Mouse (Mus musculus) CD4-positive, CD25-positive, alpha-beta regulatory T cell, adult 2 months (primary cell): ENCODE results near the gene Zkscan14.

Source experiments
- DNase-seq: peaks from one replicate; pipeline ENCODE4 v3.0.0-alpha.2; 2012; ENCODE audit warnings: low read depth, low spot score

The Zkscan14 gene

DNA sequence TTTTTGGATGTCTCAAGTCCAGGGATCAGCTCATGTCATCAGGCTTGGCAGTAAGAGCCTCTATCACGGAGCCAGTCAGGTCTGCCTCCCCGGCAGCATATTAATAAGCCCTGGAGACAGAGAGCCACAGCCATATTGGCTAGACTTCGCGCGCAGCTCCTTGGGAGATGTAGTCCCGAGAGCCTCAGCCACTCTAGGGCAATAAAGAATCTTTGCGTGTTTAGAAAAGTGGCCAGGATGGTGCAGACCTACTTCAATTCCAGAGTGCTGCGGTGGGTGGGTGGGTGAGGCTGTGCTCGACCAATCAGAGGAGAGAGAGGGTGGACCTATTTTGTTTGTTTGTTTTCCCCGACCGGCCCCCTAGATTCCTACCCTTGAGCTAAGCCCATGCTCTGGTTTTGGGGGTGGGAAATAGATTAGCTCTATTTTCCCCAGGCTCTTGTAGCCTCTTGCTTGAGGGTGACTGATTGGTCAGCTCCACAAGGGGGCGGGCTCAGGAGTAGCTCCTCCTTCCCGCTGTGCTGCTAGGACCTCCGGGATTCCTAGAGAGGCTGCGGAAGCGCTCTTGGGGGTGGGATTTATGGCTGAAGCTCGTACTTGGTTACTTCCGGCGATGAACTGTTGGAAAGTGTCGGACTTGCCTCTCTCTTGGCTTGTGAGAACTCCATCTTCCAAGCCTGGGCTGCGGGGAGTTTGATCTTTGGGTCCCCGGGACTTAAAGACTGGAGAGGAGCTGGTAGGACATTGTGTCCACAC is 2.4 kb upstream of the Zkscan14 start, which contains the start of gene Zkscan5:
Zkscan5 (plus strand) TSS at position 627 of the 756 bp plus-strand sequence.
- peak; percentile 98 for DNase-seq

DNA sequence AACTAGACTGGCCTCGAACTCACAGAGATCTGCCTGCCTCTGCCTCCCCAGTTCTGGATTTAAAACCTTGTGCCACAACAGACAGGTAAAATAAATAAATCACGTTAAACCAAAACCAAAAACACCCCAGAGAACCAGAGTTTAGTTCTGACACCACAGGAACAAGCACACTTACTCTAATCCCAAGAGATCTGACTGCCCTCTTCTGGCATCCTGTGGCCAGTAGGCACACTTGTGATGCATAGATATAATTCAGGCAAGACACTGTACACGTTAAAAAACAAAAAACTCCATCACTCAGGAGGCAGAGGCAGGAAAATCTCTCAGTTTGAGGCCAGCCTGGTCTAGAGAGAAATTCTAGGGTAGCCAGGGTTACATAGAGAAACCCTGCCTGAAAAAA is 778 bp upstream of the Zkscan14 start:
- DNase-seq = no peak

DNA sequence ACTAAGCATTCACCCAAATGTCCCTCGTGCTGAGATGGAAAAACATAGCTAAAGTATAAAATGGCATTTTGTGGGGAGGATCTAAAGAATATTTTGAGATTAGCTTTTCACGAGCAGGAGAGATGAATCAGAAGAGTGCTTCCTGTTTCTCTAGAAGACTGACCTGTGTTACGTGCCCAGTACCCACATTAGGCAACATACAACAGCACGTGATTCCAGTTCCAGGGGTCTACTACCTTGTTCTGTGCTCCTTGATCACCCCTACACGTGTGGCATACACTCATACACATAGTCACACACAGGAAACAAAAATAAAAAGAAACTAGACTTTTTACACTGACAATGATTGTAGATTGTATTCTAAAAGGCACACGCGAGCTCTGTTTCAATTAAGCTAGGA is 1.3 kb downstream of the Zkscan14 start:
- no peak for DNase-seq

DNA sequence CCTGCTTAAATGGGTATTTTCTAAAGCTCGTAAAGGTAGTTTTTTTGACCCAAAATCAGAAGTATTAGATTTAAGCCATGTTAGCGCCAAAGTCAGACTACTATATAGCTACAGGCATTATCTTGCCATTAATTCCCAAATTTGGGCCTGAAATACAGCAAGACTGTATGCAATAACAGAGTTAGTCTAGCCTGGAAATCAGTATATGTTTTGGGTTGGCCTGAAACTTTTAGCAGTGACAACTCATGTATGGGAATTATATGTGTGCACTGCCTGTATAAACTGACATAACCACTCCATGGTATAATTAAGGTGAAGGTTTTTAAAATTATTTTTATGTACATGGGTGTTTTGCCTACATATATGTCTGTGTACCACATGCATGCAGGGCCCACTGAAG is 9.7 kb downstream of the Zkscan14 start, which contains the start of gene Atp5j2:
Atp5j2 (minus strand) TSS at position 101 of the 400 bp plus-strand sequence.
- DNase-seq = no peak

DNA sequence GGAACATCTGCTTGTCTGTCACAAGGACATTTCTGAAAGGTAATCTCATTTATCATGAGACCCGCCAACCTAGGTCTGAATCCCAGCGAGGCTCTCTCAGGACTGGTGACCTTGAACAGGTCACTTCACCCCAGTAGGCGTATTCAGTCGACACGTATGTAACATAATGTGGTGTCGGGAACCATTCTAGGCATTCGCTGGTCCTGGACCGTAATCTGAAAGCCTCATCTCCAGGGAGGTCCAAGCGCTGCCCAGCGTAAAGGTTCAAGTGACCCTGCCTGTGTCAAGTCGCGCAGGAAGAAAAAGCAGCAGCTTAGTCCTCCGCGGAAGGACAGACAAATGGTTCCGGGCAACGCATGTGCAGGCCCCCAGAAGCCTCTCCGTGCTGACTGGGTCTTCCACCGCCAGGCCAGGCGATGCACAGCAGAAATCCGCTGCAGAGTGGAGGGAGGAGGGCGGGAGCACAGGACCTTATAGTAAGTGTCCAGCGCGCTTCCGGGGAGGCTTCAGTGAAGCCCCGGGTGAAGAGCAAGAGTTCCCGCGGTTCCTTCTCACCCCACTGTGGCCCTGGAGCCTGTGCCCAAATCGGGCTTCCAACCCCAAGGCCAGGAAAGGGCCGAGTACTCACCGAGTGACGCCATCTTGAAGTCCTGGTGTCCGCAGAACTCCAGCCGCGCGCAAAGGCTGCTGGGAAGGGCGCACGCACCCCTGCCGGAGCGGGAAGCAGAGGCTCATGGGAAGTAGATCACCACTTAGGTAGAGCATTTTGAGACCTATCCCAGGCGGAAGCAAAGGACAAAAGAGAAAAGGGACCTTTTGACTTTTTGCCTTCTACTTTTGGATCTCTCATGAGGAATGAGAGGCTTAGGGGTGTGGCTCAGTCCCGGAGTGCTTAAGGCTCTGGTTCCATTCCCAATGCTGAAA is 10.5 kb downstream of the Zkscan14 start:
- DNase-seq = peak; percentile 90

DNA sequence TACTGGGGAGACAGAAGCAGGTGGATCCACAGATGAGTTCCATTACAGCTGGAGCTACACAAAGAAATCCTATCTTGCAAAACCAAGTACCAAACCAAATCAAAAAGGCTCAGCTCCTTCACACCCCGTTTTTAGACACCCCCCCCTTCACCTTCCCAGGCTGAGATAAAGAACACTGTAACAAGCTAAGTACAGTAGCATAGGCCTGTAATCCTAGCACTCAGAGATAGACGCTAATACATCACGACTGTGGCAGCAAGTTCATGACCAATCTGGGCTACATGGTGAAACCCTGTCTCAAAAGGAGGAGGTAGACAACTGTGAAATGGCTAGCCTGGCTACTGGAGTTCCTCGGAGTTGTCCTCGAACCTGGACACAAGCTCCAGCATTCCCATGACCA is 11.3 kb downstream of the Zkscan14 start:
- no peak for DNase-seq

DNA sequence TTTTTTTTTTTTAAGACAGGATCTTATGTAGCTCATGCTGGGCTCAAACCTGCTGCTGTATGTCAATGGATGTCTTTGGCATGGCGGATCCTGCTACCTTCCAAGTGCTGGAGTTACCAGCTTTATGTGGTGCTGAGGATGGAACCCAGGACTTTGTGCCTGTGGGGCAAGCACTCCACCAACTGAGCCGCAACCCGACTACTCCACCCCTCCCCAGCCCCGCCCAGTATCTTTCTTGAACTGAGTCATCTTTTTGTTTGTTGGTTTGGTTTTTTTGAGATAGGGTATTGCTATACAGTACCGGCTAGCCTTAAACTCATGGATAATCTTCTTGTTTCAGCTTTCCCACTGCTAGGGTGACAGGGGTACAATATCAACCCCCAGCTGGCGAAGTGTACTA is 12.3 kb downstream of the Zkscan14 start:
- no peak for DNase-seq

DNA sequence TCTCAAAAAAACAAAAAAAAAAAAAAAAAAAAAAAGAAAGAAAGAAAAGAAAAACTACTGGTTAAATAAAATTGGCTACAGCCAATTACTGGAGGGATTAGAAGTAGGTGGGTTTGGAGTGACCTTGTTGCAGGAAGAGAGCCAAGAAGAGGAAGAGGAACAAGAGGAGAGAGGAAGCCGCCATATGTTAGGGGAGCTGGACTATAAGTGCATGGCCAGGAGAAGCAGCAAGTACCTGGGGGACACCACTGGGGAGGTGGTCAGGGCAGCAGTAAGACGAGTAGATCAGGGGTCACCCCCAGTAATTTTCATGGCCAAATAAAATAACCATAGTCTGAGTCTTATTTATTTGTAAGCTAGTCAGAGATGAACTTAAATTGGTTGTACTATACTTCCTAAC is 16.4 kb downstream of the Zkscan14 start:
- no peak for DNase-seq

DNA sequence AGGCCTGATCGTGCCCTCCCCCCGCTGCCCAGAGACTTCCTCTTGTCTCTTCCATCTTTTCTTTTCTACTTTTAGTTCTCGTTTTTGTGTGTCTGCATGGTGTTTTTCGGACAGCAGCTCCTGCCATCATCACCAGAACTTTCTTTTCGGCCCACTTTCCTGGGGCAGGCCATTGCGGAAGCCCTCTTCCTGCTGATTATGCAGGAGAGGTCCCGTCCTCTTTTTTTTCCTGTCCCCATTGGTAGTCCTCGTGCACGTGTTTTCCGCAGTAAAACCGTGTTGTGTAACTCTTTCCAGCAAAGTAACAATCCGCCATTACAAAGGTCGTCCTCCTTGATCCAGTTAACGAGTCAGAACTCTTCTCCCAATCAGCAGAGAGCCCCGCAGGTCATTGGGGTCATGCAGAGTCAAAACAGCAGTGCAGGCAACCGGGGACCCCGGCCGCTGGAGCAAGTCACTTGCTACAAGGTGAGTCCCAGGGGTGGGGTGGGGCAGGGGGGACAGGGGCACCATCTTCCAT is 23.1 kb downstream of the Zkscan14 start:
- no peak for DNase-seq

DNA sequence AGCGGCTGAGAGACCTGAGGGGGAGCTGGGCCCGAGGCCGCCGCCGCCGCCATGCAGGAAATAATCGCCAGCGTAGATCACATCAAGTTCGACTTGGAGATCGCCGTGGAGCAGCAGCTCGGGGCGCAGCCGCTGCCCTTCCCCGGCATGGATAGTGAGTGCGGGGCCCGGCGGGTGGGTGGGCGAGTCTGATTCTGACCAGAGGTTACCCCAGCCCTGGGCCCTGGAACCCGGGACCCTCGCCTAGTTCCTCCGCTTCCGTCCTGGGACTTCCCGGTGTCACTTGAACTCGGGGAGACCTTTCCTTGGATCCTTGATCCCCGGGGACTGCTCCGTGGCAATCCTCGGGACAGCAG is 34.4 kb downstream of the Zkscan14 start:
- no peak for DNase-seq

DNA sequence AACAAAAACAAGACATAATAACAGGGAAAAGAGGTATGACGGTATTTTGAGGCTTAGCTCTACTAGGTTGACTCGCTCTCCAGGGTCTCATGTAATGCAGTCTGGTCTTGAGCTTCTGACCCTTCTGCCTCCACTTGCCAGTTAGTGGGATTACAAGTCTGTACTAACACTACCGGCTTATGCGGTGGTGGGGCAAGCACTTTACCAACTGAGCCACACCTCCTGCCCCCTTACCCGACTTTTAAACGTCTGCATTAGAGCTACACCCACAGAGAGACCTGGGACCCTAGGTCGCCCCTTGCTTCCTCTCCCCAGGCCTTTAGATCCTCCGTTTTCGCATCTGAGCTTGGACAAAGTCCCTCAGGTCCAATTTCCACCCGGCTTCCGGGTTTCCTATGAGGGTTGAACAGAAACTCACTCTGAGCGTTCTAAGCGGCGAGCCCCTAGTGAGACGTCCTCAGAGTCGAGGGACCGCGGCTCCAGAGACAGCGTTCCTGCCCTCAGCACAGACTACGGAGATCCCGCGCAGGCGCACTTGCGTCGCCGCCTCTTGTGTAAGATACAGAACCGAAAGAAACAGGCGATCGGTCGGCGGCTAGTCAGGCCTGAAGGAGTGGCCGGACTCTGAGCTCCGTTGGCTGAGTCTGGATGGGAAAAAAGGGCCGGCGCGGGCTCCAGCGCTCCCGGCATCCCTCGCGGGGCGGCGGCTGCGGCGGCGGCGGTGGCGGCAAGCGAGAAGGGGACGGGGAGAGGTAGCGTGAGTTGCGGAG is 34.9 kb downstream of the Zkscan14 start, which contains the start of the genes Ptcd1 and Cpsf4:
Ptcd1 (minus strand) TSS at position 573 of the 770 bp plus-strand sequence.
Cpsf4 (plus strand) TSS at position 678 of the 770 bp plus-strand sequence.
- peak; percentile 99 for DNase-seq

DNA sequence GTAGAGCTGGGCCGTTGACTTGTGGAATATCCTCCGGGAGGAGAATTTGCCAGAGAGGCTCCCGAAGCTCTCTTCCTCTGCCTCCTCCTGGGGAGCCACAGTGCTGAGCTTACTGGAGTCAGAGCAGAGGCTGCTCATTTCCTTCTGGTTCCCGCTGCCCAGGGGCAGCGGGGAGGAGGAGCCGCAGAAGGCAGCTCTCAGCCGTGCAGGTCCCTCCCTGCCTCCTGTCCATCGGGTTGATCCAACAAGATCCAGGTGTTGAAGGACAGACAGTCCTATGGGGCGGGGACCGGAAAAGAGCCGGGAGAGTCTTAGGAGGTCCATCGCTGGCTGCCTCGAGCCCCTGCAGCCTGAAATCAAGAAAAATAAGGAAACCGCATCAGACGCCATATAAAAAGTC is 36.5 kb downstream of the Zkscan14 start:
- DNase-seq = no peak

DNA sequence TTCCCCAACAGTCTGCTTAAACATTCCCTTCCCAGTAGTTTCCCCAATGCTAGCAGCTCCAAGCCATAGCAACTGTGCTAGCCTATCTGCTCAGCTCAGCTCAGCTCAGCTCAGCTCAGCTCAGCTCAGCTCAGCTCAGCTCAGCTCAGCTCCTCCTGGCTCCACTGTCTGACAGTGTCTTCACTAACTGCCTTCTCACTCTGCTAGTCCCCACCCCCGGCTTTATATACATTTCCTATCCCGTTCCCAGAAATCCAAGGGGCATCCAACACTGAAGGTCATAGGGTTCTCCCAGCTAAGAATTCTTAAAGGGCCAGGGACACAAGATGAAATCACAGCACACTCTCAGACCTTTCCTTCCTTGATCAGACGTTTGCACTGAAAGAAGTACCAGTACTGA is 37.0 kb downstream of the Zkscan14 start:
- DNase-seq = no peak

DNA sequence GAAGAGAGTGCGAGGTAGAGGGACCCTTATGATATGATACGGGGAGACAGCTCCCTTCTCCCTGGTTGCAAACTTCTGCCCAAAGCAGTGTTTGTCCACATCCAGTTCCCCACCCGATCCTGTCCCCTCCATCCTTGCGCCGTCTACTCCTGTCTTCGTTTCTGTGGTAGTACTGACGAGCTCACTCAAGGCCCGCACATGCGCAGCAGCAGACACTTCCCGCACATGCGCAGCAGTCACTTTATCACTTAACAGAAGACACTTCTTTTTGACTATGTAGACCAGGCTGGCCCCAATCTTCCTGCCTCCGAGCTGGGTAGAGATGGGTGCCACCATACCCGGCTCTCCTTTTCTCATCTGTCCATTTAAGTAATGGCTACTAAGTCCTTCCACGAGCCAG is 40.3 kb downstream of the Zkscan14 start:
- no peak for DNase-seq

DNA sequence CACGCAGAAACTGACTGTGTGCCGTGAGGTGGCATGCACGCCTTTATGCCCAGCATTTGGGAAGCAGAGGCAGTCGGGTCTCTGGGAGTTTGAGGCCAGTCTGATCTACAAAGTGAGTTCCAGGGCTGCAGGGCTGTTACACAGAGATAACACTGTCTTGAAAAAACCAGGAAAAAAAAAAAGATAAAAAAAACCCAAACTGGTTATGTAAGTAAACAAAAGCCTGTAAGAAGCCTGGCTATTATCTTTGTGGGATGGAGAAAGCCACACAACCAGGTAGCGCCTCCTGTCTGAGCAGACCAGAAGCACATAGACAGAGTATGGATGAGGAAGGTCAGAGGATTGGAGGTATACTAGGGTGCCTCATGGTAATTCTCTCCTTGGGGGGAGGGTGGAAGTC is 49.0 kb downstream of the Zkscan14 start:
- DNase-seq = no peak

DNA sequence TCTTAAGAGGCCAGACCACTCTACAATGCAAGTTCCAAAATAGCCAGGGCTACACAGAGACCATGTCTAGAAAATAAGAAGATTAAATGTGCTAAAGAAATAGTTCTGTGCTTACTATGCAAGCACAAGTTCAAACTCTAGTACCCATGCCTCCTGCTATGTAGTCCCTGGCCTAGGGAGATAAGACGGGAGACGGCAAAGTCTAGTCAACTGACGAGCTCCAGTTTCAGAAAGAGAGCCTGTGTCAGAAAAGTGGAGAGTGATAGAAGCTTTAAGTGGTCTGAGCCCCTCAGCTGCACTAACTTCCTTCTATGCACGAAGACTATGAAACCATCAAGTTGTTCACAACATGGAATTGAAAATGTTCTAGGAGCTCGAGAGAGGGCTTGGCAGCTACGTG is 52.4 kb downstream of the Zkscan14 start:
- no peak for DNase-seq

DNA sequence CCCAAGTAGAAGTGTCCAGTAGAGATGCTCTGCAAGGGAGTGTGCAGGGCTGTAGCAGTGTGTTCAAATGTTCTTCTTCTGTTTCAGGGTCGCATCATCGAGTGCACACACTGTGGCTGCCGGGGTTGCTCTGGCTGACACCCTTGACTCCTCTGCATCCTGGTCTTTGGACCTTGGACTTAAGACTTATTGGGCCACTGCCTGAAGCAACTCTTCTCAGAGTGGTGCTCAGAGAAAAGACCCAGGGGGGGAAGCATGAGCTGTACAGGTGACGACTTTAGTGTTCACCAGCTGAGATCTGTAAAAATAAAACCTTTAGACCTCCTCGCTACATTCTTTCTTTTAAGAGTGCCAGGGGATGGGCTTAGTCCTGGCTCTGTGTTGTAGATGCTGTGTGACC is 53.9 kb downstream of the Zkscan14 start:
- DNase-seq = no peak
